Mouse (Mus musculus) liver, embryonic 16.5 days (tissue): ENCODE measurements around the gene Ube2g1. TPM values are rescaled to one million over a fixed set of nuclear protein-coding genes. Genes with fewer than 3 reads are reported as not detected.
"Not testable (repeated sequence)": the region's sequence is repeated elsewhere in the genome, so short reads cannot be mapped to it uniquely, and the experiment has no call there.

ENCODE experiments used
- ATAC-seq: fragments of 200-750 bp; cut with Nextera tagmentation; 2 replicates; pipeline ENCODE4 v1.8.0; 2017; ENCODE audit warnings: low read depth, mild to moderate bottlenecking, moderate number of reproducible peaks, moderate library complexity
- H3K27ac ChIP-seq: fragments of 300-500 bp; sonication (generic); 2 replicates; pipeline ENCODE4 v1.5.1; 2014; ENCODE audit warnings: mild to moderate bottlenecking, low read length
- H3K27me3 ChIP-seq: fragments of 300-500 bp; sonication (generic); 2 replicates; pipeline ENCODE4 v1.6.1; 2014; ENCODE audit warnings: low read depth, low read length, mixed read lengths; ENCODE audit not compliant: control insufficient read depth, insufficient read depth
- H3K36me3 ChIP-seq: fragments of 300-500 bp; sonication (generic); 2 replicates; pipeline ENCODE4 v1.6.1; 2014; ENCODE audit warnings: mild to moderate bottlenecking; ENCODE audit not compliant: control insufficient read depth, insufficient read depth
- H3K4me1 ChIP-seq: fragments of 300-500 bp; sonication (generic); 2 replicates; pipeline ENCODE4 v1.6.1; 2014; ENCODE audit warnings: low read depth, low read length, mixed read lengths; ENCODE audit not compliant: control insufficient read depth
- H3K4me2 ChIP-seq: fragments of 300-500 bp; sonication (generic); 2 replicates; pipeline ENCODE4 v1.6.1; 2014; ENCODE audit warnings: low read depth, low read length, mixed read lengths
- H3K4me3 ChIP-seq: fragments of 300-500 bp; sonication (generic); 2 replicates; pipeline ENCODE4 v1.5.1; 2014; ENCODE audit warnings: low read depth, mild to moderate bottlenecking, low read length
- H3K9ac ChIP-seq: fragments of 300-500 bp; sonication (generic); 2 replicates; pipeline ENCODE4 v1.6.1; 2014; ENCODE audit warnings: low read depth, low read length
- H3K9me3 ChIP-seq: fragments of 300-500 bp; sonication (generic); replicated peaks from 2 replicates; pipeline ENCODE4 v1.6.1; 2016; ENCODE audit warnings: low read length; ENCODE audit not compliant: control insufficient read depth
- WGBS: fragments of 180-500 bp; shearing (Covaris S2); extraction: QIAGEN DNeasy Blood & Tissue Kit; methylation state at CpG from one replicate; pipeline ENCODE4 v1.1.7; 2014; ENCODE audit not compliant: insufficient replicate concordance; 5-methylcytosine and 5-hydroxymethylcytosine counted together
- polyA plus RNA-seq: library from polyadenylated mRNA; unstranded; fragments of >200 nt; fragmentation: Nextera tagmentation; extraction: Ambion mirVana; gene quantifications from 2 replicates; pipeline ENCODE4 v1.2.1, GENCODE M21; 2015

Gene Ube2g1
- polyA plus RNA-seq, 1 experiment from 2014 or later = 20.9 TPM

- H3K4me1 ChIP-seq = peaks cover 56% of the 10 kb centered on the region
- H3K4me3 ChIP-seq = peak within 1 kb of the TSS; percentile 89
- H3K36me3 ChIP-seq = no peaks in the 10 kb centered on the region
- peak within 1 kb of the TSS; percentile 74 for H3K4me2 ChIP-seq
- H3K9ac ChIP-seq = peak within 1 kb of the TSS; percentile 81
- H3K9me3 ChIP-seq = no peaks in the 10 kb centered on the region
- peak; percentile 88 for ATAC-seq
- H3K27ac ChIP-seq = peak within 1 kb of the TSS; percentile 94
- under 1% methylated on average over 56 of the region's 56 CpGs for WGBS
- no peaks in the 10 kb centered on the region for H3K27me3 ChIP-seq
Measured at GRCm38 (mm10) chr11:72689551-72690510, 82.7 kb downstream of the Ube2g1 start, which contains the start of gene Ankfy1. Gene Ankfy1 (plus strand): TSS chr11:72690006.

- 0 out of 2 replicates have a peak overlapping the region, but pooled peaks have one; percentile 3 for H3K9ac ChIP-seq
- H3K36me3 ChIP-seq = no peaks in the 10 kb centered on the region
- no peaks in the 10 kb centered on the region for H3K9me3 ChIP-seq
- no peak for ATAC-seq
- 89% methylated on average over 4 of the region's 4 CpGs for WGBS
- peaks cover 68% of the 10 kb centered on the region for H3K4me1 ChIP-seq
- no peak overlapping the region for H3K4me2 ChIP-seq
- H3K27me3 ChIP-seq = no peaks in the 10 kb centered on the region
- H3K27ac ChIP-seq = no peak overlapping the region
- H3K4me3 ChIP-seq = no peak overlapping the region
Measured at GRCm38 (mm10) chr11:72692353-72692752, 85.3 kb downstream of the Ube2g1 start.

GRCm38 (mm10) chr11:72695025-72695424 is 87.9 kb downstream of the Ube2g1 start:
- H3K27me3 ChIP-seq = no peaks in the 10 kb centered on the region
- peak; percentile 66 for ATAC-seq
- H3K27ac ChIP-seq = 0 out of 2 replicates have a peak overlapping the region, but pooled peaks have one; percentile 34
- peak overlapping the region; percentile 18; the same call in 1 of the 2 replicates for H3K9ac ChIP-seq
- H3K36me3 ChIP-seq = no peaks in the 10 kb centered on the region; the same call in 1 of the 2 replicates
- no peak overlapping the region for H3K4me3 ChIP-seq
- peaks cover 55% of the 10 kb centered on the region for H3K4me1 ChIP-seq
- no peaks in the 10 kb centered on the region for H3K9me3 ChIP-seq
- 31% methylated on average over 3 of the region's 3 CpGs for WGBS
- peak overlapping the region; percentile 45 for H3K4me2 ChIP-seq

GRCm38 (mm10) chr11:72696368-72696971 is 89.4 kb downstream of the Ube2g1 start:
- Histone ChIP-seq H3K4me2 (peak overlapping the region; percentile 2; the same call in 1 of the 2 replicates), H3K27ac (peak overlapping the region; percentile 34), H3K4me3 (no peak overlapping the region), H3K9me3 (no peaks in the 10 kb centered on the region), H3K36me3 (peaks cover under 1% of the 10 kb centered on the region; the same call in 1 of the 2 replicates), H3K9ac (no peak overlapping the region), H3K4me1 (peaks cover 45% of the 10 kb centered on the region), H3K27me3 (no peaks in the 10 kb centered on the region)
- WGBS = 33% methylated on average over 2 of the region's 2 CpGs
- ATAC-seq = no peak

GRCm38 (mm10) chr11:72697323-72697722 is 90.2 kb downstream of the Ube2g1 start:
- Histone ChIP-seq H3K36me3 (peaks cover 2% of the 10 kb centered on the region; the same call in 1 of the 2 replicates), H3K27me3 (no peaks in the 10 kb centered on the region), H3K4me1 (peaks cover 37% of the 10 kb centered on the region), H3K27ac (no peak overlapping the region), H3K4me2 (no peak overlapping the region), H3K9me3 (no peaks in the 10 kb centered on the region), H3K9ac (no peak overlapping the region), H3K4me3 (no peak overlapping the region)
- ATAC-seq = no peak

GRCm38 (mm10) chr11:72705111-72705510 is 98.0 kb downstream of the Ube2g1 start:
- not testable (repeated sequence) for H3K4me2 ChIP-seq, H3K27me3 ChIP-seq, H3K4me1 ChIP-seq, H3K9ac ChIP-seq, ATAC-seq, H3K36me3 ChIP-seq, H3K9me3 ChIP-seq, H3K27ac ChIP-seq, H3K4me3 ChIP-seq
- WGBS = 84% methylated on average over 2 of the region's 2 CpGs

GRCm38 (mm10) chr11:72712721-72713120 is 105.6 kb downstream of the Ube2g1 start:
- H3K36me3 ChIP-seq = peaks cover 10% of the 10 kb centered on the region
- no peak for ATAC-seq
- no peak overlapping the region for H3K4me3 ChIP-seq
- H3K27me3 ChIP-seq = no peaks in the 10 kb centered on the region
- no peak overlapping the region for H3K4me2 ChIP-seq
- H3K9me3 ChIP-seq = no peaks in the 10 kb centered on the region
- WGBS = 87% methylated on average over 5 of the region's 5 CpGs
- H3K4me1 ChIP-seq = no peaks in the 10 kb centered on the region
- H3K27ac ChIP-seq = no peak overlapping the region
- H3K9ac ChIP-seq = no peak overlapping the region

GRCm38 (mm10) chr11:72718161-72718560 is 111.1 kb downstream of the Ube2g1 start:
- Histone ChIP-seq H3K9ac (no peak overlapping the region), H3K4me3 (no peak overlapping the region), H3K36me3 (peaks cover 5% of the 10 kb centered on the region), H3K4me1 (no peaks in the 10 kb centered on the region), H3K4me2 (no peak overlapping the region), H3K9me3 (no peaks in the 10 kb centered on the region), H3K27me3 (no peaks in the 10 kb centered on the region), H3K27ac (no peak overlapping the region)
- no peak for ATAC-seq
- 70% methylated on average over 3 of the region's 3 CpGs for WGBS

- Histone ChIP-seq H3K4me3 (no peak overlapping the region), H3K9ac (no peak overlapping the region), H3K4me1 (no peaks in the 10 kb centered on the region), H3K36me3 (peaks cover 4% of the 10 kb centered on the region; the same call in 1 of the 2 replicates), H3K27me3 (no peaks in the 10 kb centered on the region), H3K27ac (no peak overlapping the region), H3K9me3 (no peaks in the 10 kb centered on the region), H3K4me2 (no peak overlapping the region)
- ATAC-seq = no peak
- WGBS = 21% methylated on average over 2 of the region's 2 CpGs
Measured at GRCm38 (mm10) chr11:72723165-72723564, 116.1 kb downstream of the Ube2g1 start.
